Mouse (Mus musculus) hindbrain, embryonic 11.5 days (tissue): ENCODE measurements around the gene Crtac1. TPM values are rescaled to one million over a fixed set of nuclear protein-coding genes. Genes with fewer than 3 reads are reported as not detected.

ENCODE experiments used
- ATAC-seq: fragments of 200-750 bp; cut with Nextera tagmentation; 2 replicates; pipeline ENCODE4 v1.8.0; 2017; ENCODE audit warnings: mild to moderate bottlenecking, moderate TSS enrichment, moderate library complexity; ENCODE audit not compliant: low FRiP score
- DNase-seq: peaks from one replicate; pipeline ENCODE4 v3.0.0-alpha.2; 2015; ENCODE audit warnings: low spot score
- H3K27ac ChIP-seq: fragments of 300-500 bp; sonication (generic); 2 replicates; pipeline ENCODE4 v1.5.1; 2014; ENCODE audit warnings: mild to moderate bottlenecking, low read depth, low read length
- H3K27me3 ChIP-seq: fragments of 300-500 bp; sonication (generic); 2 replicates; pipeline ENCODE4 v1.6.1; 2014; ENCODE audit warnings: mild to moderate bottlenecking, low read length, moderate library complexity, mixed read lengths; ENCODE audit not compliant: control insufficient read depth, insufficient read depth
- H3K36me3 ChIP-seq: fragments of 300-500 bp; sonication (generic); 2 replicates; pipeline ENCODE4 v1.6.1; 2014; ENCODE audit warnings: mild to moderate bottlenecking, low read length, moderate library complexity, mixed read lengths; ENCODE audit not compliant: control insufficient read depth, insufficient read depth
- H3K4me1 ChIP-seq: fragments of 300-500 bp; sonication (generic); replicated peaks from 2 replicates; pipeline ENCODE4 v1.6.1; 2014; ENCODE audit warnings: low read length, mixed read lengths; ENCODE audit not compliant: control insufficient read depth, insufficient read depth
- H3K4me2 ChIP-seq: fragments of 300-500 bp; sonication (generic); replicated peaks from 2 replicates; pipeline ENCODE4 v1.6.1; 2014; ENCODE audit warnings: mild to moderate bottlenecking, low read depth, low read length
- H3K4me3 ChIP-seq: fragments of 300-500 bp; sonication (generic); 2 replicates; pipeline ENCODE4 v1.5.1; 2014; ENCODE audit warnings: low read depth, low read length
- H3K9ac ChIP-seq: fragments of 300-500 bp; sonication (generic); 2 replicates; pipeline ENCODE4 v1.6.1; 2014; ENCODE audit warnings: low read depth, low read length
- H3K9me3 ChIP-seq: fragments of 300-500 bp; sonication (generic); 2 replicates; pipeline ENCODE4 v1.6.1; 2016; ENCODE audit warnings: low read length; ENCODE audit not compliant: control insufficient read depth
- WGBS: fragments of 180-500 bp; shearing (Covaris S2); extraction: QIAGEN DNeasy Blood & Tissue Kit; methylation state at CpG from one replicate; pipeline ENCODE4 v1.1.7; 2014; 5-methylcytosine and 5-hydroxymethylcytosine counted together
- polyA plus RNA-seq: library from polyadenylated mRNA; unstranded; fragments of >200 nt; fragmentation: Nextera tagmentation; extraction: Ambion mirVana; gene quantifications from 2 replicates; pipeline ENCODE4 v1.2.1, GENCODE M21; 2014

The Crtac1 gene
- polyA plus RNA-seq, 1 experiment from 2014 or later, result 13.0 TPM

DNA sequence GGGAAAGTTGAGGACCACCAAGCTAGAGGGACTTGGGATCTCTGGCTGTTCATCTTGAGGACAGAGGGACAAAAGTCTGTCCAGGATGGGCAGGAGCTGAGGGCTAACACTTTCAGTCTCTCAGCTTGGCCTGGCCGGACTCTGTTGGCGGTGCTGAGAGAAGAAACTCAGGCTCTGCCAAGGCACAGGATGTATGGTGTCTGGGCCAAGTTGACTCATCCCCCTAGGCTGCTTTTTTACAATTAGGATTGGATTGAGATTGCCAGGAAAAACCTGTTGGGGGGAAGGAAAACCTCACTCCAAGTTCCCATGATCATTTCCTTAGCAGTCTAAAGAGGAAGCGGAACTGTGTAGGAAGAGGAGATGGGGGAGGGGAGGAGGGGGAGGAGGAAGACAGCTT lies 173.6 kb downstream of the Crtac1 start:
- Histone ChIP-seq H3K27me3 (peaks cover 9% of the 10 kb centered on the region; the same call in 1 of the 2 replicates), H3K4me1 (no peaks in the 10 kb centered on the region), H3K36me3 (no peaks in the 10 kb centered on the region), H3K9me3 (no peaks in the 10 kb centered on the region), H3K4me3 (no peak overlapping the region), H3K9ac (no peak overlapping the region), H3K27ac (no peak overlapping the region), H3K4me2 (no peak overlapping the region)
- WGBS, result 91% methylated on average over 3 of the region's 3 CpGs
- ATAC-seq (no peak), DNase-seq (no peak)

DNA sequence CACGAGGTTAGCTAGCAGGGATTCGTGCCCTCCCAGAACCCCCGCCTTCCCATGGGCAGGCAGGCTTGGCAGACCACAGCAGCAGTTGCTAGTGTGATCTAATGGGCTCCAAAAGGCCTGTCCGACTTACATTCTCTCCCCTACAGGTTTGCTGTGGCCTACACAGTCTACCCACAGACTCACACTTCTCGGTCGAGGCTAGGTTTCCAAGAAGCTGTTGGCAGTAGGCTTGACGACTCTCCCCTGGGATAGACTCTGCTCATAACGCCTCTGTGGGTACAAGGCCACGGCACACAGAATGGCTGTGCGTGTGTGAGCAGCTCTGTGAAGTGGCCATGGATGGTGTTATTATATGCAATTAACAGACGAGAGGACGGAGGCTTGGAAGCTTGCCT lies 174.3 kb downstream of the Crtac1 start:
- H3K4me3 ChIP-seq, result no peak overlapping the region
- WGBS, result 87% methylated on average over 12 of the region's 12 CpGs
- no peak overlapping the region for H3K27ac ChIP-seq
- peaks cover 9% of the 10 kb centered on the region; the same call in 1 of the 2 replicates for H3K27me3 ChIP-seq
- H3K9ac ChIP-seq, result no peak overlapping the region
- ATAC-seq (no peak), DNase-seq (no peak)
- no peaks in the 10 kb centered on the region for H3K4me1 ChIP-seq
- no peak overlapping the region for H3K4me2 ChIP-seq
- H3K36me3 ChIP-seq, result no peaks in the 10 kb centered on the region
- no peaks in the 10 kb centered on the region for H3K9me3 ChIP-seq

DNA sequence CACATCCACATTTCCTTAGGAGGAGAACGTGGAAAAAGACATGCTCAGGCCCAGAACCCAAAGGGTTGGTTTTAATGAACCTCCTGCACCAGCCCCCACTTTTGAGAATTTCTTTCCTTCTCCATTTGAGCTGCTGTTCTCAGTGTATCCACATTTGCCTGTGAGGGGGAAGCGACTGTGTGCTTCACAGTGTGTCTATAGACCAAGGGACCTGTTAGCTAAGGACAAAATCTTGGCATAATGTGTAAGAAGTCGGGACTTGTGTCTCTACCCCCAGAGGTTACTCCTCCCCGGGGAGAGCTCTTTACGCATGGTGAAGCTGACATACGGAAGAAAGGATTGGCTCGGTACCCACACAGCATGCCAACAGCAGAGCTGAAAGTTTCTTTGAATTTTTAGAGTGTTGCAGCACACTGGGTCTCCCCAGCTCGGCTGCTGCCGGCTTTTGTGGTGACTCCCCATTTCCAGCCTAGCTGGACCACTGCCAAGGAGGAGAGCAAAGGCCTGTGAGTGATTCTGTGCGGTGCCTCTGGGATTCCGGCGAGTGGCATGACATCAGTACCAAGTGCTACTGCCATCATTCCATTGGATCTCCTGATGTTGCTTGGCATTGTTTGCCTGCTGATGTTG lies 174.9 kb downstream of the Crtac1 start:
- H3K27me3 ChIP-seq, result peaks cover 9% of the 10 kb centered on the region; the same call in 1 of the 2 replicates
- H3K36me3 ChIP-seq, result no peaks in the 10 kb centered on the region
- H3K9ac ChIP-seq, result no peak overlapping the region
- DNase-seq, result no peak
- no peak overlapping the region for H3K4me3 ChIP-seq
- H3K4me1 ChIP-seq, result no peaks in the 10 kb centered on the region
- no peaks in the 10 kb centered on the region for H3K9me3 ChIP-seq
- no peak for ATAC-seq
- H3K27ac ChIP-seq, result no peak overlapping the region
- WGBS, result 78% methylated on average over 12 of the region's 12 CpGs
- H3K4me2 ChIP-seq, result no peak overlapping the region

DNA sequence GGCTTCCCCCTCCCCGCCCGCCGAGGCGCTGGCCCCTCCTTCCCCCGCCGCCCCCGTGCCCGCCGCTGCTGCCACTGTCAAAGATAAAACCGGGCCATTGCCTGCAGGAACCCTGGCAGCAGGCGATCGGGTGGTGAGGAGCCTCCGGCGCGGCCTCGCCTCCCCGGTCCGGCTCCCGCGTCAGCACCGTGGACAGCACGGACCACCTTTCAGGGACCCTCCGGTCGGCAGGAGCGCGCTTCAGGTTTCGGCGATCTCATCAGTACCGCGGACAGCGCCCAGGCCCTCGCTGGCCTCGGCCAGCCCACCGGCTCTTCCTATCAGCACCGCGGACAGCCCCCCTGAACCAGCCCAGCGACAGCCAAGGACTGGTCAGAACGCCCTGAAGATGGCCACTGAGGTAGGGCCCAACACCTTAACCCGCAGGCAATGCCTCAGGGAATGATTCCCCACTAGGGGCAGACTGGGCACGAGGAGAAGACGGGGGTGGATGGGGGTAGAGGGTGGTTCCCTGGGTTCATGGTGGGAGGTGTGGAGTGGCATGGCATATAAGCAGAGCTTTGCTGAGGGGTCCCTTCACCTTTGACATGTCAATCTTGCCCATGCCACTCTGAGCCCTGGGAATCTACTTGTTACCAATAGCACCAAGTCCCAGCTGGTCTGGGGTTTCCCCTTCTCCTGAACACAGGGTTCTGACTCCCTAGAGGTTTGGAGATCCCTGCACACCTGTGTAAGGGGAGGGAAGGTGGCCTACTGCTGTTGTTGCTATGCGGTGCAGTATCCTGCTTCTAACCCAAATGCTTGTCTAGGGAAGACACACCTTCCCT lies 175.6 kb downstream of the Crtac1 start:
- H3K36me3 ChIP-seq, result no peaks in the 10 kb centered on the region
- H3K4me2 ChIP-seq, result peak overlapping the region; percentile 77
- 4% methylated on average over 25 of the region's 42 CpGs for WGBS
- H3K4me3 ChIP-seq, result peak overlapping the region; percentile 45
- peak; percentile 90 for DNase-seq
- H3K9ac ChIP-seq, result peak overlapping the region; percentile 44
- H3K9me3 ChIP-seq, result no peaks in the 10 kb centered on the region
- H3K4me1 ChIP-seq, result no peaks in the 10 kb centered on the region
- H3K27me3 ChIP-seq, result peaks cover 9% of the 10 kb centered on the region; the same call in 1 of the 2 replicates
- ATAC-seq, result peak; percentile 87
- 0 out of 2 replicates have a peak overlapping the region, but pooled peaks have one; percentile 11 for H3K27ac ChIP-seq

DNA sequence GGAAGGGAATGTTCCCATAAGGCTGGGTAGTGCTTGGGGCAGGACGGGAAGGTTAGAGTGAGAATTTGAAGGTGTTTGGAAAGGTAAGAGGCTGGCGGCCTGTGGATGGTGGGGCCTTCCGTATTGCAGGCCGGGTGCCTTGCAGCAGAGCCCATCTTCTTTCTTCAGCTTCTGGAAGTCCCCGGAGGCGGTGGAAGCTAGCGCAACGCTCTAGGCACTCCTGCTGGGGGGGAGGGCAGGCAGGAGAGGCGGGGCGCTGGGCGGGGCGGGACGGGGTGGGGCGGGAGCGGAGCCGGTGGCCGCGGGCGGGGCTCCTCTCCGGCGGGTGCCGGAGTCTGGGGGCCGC lies 176.2 kb downstream of the Crtac1 start:
- H3K9ac ChIP-seq, result peak overlapping the region; percentile 44
- ATAC-seq, result peak; percentile 78
- 1% methylated on average over 7 of the region's 23 CpGs for WGBS
- peaks cover 9% of the 10 kb centered on the region; the same call in 1 of the 2 replicates for H3K27me3 ChIP-seq
- H3K4me3 ChIP-seq, result peak overlapping the region; percentile 45
- H3K4me1 ChIP-seq, result no peaks in the 10 kb centered on the region
- H3K27ac ChIP-seq, result 0 out of 2 replicates have a peak overlapping the region, but pooled peaks have one; percentile 11
- no peaks in the 10 kb centered on the region for H3K36me3 ChIP-seq
- DNase-seq, result peak; percentile 50
- H3K9me3 ChIP-seq, result no peaks in the 10 kb centered on the region
- peak overlapping the region; percentile 77 for H3K4me2 ChIP-seq

DNA sequence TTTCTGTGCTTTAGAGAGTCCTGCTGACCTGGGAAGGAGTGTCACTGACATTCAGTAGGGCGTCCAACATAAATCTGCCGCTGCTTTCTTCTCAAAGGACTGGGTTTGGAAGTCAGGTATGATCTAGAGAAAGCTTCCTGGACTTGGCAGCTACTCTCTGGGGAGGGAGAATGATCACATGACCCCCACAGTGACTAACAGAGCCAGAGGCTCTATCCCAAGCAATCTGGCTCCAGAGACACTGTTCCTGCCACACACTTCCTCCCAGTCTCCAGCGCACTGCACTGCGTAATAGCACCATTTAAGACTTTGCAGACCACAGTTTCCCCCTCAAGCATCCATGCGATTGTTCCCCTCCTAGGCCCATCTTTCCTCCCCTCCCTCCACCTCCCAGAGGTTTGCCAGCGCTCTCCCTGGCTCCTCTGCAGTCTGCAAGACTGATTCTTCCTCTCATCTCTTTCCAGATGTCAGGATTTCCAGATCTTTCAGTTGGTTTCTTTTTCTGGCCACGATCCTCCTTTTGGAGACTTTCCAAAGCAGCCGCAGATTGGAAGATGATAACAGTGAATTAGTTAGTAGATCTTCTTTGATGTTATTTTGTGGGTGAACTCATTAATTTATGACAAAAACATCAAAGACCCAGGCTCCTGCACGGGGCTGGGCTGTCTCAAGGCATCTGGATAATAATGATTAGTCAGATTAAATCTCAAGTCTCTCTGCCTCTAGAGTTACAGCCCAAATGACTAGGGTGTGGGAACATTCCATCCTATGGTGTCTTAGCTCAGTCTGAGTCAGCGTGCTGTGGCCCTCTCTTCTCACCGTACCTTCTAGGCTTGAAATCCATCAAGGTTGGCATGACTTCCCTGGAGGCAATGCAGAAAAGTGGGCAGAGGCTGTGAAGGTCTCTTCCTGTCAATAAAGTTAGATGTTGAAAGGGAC lies 181.3 kb downstream of the Crtac1 start:
- DNase-seq (no peak), ATAC-seq (no peak)
- no peaks in the 10 kb centered on the region for H3K4me1 ChIP-seq
- no peaks in the 10 kb centered on the region for H3K9me3 ChIP-seq
- H3K4me2 ChIP-seq, result no peak overlapping the region
- H3K27me3 ChIP-seq, result peaks cover 7% of the 10 kb centered on the region; the same call in 1 of the 2 replicates
- H3K4me3 ChIP-seq, result no peak overlapping the region
- no peaks in the 10 kb centered on the region for H3K36me3 ChIP-seq
- H3K27ac ChIP-seq, result no peak overlapping the region
- 78% methylated on average over 11 of the region's 11 CpGs for WGBS
- no peak overlapping the region for H3K9ac ChIP-seq

DNA sequence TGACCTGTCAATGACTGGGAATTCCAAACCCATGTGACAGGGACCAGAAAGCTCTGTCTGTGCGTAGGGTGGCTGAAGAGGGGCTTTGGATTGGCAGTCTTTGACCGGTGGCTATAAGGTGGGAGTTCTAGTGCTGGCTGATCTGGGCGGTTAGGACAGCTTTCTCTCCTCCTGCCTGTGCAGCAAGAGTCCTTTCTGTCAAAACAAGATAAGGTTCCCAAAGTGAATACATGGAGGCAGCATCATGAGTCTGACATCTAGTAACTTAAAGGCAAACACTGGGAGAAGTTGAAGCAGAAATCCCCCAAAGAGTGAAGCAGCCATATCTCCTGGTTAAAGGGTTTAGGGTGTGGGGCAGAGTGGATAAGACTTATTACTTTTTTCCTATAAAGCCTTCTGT lies 184.1 kb downstream of the Crtac1 start, which contains the start of gene Golga7b:
Gene Golga7b (plus strand): TSS at position 56 of the 400 bp plus-strand sequence.
- Histone ChIP-seq H3K9me3 (no peaks in the 10 kb centered on the region), H3K27me3 (no peaks in the 10 kb centered on the region), H3K9ac (no peak within 1 kb of the TSS), H3K27ac (no peak within 1 kb of the TSS), H3K4me3 (no peak within 1 kb of the TSS), H3K4me1 (no peaks in the 10 kb centered on the region), H3K4me2 (no peak within 1 kb of the TSS), H3K36me3 (no peaks in the 10 kb centered on the region)
- WGBS, result 74% methylated on average over 3 of the region's 3 CpGs
- no peak for DNase-seq
- no peak for ATAC-seq

DNA sequence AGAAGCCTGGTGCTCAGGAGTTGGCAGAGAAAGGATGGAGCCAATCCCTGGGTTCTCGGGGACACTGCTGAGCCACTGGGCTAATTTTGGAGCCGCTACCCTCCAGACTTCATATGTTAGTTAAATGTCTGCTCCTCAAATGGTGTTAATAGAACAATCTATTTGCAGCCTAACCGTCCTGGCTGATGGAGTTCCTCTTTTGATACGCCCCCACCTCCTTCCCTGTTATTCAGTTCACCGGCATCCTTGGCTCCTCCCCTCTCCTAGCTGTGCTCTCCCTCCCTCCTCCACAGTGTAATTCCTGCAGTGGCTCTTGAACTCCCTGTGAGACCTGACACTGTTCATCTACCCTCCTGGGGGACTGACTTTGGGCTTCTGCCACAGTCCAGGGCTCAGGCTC lies 185.0 kb downstream of the Crtac1 start:
- Histone ChIP-seq H3K9ac (no peak overlapping the region), H3K27me3 (no peaks in the 10 kb centered on the region), H3K4me2 (no peak overlapping the region), H3K36me3 (no peaks in the 10 kb centered on the region), H3K4me1 (no peaks in the 10 kb centered on the region), H3K4me3 (no peak overlapping the region), H3K9me3 (no peaks in the 10 kb centered on the region), H3K27ac (no peak overlapping the region)
- ATAC-seq (no peak), DNase-seq (no peak)
- WGBS, result 41% methylated on average over 5 of the region's 5 CpGs
